Mouse (Mus musculus) MEL (cell line): ENCODE data around the gene Ndufa1.
"Not testable (repeated sequence)": the region's sequence is repeated elsewhere in the genome, so short reads cannot be mapped to it uniquely, and the experiment has no call there.

ENCODE experiments used
- TBP ChIP-seq: IDR thresholded peaks from 2 replicates; pipeline ENCODE4 v1.8.0; 2011; ENCODE audit warnings: low read depth, low read length, improper control_type of control experiment
- TCF12 ChIP-seq: IDR thresholded peaks from 2 replicates; pipeline ENCODE4 v1.6.1; 2014; ENCODE audit warnings: low read depth, mild to moderate bottlenecking, inconsistent platforms, low read length, improper control_type of control experiment, moderate library complexity

GRCm38 (mm10) chrX:37222158-37222557 is 31.2 kb upstream of the Ndufa1 start, which contains the start of gene Rhox1:
- TF ChIP-seq TBP, TCF12: not testable (repeated sequence)
